Mouse (Mus musculus): Measurements from ENCODE around the gene Ipo4. TPM values are rescaled to one million over a fixed set of nuclear protein-coding genes. Genes with fewer than 3 reads are reported as not detected.

The Ipo4 gene
- polyA plus RNA-seq (2016; fragmentation: Nextera tagmentation; extraction: Ambion mirVana), result 110 and 123 TPM in 2 replicates

DNA sequence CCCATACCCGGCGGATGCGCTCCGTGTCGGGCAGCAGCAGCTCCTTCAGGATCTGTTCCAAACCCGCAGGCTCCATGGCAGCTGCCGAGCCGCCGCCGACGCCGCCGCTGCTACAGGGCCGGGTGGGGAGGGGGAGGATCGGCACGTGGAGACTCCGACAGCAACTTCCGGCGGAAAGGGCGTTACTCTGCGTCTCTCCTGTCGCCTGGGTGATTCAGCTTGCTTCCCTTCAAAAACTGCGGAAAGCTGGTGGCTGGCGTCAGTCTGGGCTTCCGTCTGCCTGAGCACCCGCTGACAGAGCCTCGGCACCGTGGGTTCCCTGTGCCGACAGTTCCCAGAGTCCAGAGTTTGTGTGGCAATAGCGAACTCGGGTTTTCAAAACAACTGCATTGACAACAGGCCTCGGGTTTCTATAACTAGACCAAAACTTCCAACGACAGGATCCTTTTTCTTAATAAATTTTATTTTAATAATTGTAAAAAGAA, at the start of gene Ipo4:
Ipo4 (minus strand) TSS at position 435 of the 485 bp plus-strand sequence.
- peaks cover 85% of the 10 kb centered on the region for H3K36me3 ChIP-seq (replicated peaks)

DNA sequence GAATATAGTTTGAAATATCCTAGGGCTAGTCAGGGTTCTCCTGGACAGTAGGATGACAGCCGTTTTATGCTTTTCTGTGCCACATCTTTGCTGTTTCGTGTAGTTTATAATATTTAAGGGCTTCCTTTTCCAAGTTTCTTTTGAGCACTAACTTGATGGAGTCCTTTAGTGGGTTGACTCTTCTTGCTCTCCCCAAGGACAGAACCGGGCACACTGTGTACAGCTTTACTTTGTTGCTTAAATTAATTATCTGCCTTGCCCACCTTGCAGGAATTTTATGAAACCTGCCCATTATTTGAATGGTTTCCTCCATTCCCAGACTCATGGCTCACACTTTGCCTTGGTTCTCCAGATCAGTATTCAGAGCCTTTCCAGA, 46.3 kb upstream of the Ipo4 start:
- peaks cover 19% of the 10 kb centered on the region for H3K4me1 ChIP-seq
- peak overlapping the region; percentile 92 for H3K27ac ChIP-seq
- peak overlapping the region; percentile 97 for H3K4me3 ChIP-seq
- no peaks in the 10 kb centered on the region for H3K27me3 ChIP-seq (ENCODE audit: poor library complexity, severe bottlenecking)
- no peaks in the 10 kb centered on the region for H3K9me3 ChIP-seq
- peaks cover 35% of the 10 kb centered on the region for H3K36me3 ChIP-seq (replicated peaks)
- WGBS, result 22% methylated on average over 3 of the region's 3 CpGs
- DNase-seq (ENCODE audit: extremely low spot score, low spot score), result no peak

More for the DNA sequence above, at the start of gene Ipo4:
- Histone ChIP-seq H3K27me3 (ENCODE audit: poor library complexity, severe bottlenecking) (no peaks in the 10 kb centered on the region), H3K9me3 (no peaks in the 10 kb centered on the region), H3K27ac (peak within 1 kb of the TSS; percentile 88), H3K4me1 (peaks cover 25% of the 10 kb centered on the region), H3K4me3 (peak within 1 kb of the TSS; percentile 79)
- DNase-seq (ENCODE audit: extremely low spot score, low spot score), result peak; percentile 91
- WGBS, result 3% methylated on average over 33 of the region's 33 CpGs

DNA sequence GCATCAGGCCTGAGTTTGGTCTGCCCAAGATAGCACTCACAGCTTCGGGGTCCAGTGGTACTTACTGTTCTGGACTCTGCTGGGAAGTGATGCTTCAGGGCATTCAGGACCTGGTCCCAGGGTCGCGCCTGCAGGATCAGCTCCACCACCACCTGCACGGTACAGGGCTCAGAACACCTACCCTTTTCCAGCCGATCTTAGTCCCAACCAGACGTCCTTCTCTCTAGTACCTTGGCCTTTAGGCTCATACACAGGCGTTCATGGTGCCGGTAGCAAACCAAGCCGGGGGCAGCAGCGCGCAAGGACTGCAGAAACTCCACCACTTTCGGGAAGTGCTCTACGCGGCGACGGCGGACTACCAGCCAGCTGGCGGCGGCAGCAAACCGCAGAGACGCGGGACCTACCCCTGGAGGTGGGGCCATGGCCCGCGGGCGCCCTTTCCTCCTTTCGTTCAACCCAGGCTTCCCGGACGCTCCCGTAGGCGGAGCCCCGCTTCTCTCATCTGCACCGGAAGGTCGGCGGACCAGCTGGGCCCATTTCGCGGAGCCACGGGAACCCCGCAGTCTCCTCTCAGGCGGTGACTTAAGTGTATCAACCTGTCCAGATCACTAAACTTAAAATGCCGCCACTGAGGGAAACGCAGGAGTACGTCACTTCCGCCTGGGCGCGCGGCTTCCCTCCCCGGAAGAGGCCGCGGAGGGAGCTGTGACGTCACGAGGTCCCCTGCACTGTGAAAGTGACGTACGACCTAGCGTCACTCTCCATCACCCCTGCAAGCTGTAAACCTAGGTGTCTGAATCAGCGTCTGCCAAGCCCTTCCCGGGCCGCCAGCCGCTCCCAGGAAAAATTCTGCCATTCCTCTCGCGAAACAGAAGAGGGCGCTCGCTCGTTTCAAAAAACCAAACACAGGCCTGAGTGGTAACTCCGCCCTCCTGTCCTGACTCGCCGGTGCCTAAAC, 45.7 kb upstream of the Ipo4 start, which contains the start of gene Tinf2:
Tinf2 (minus strand) TSS at position 661 of the 958 bp plus-strand sequence.
- Histone ChIP-seq H3K27ac (peak within 1 kb of the TSS; percentile 92), H3K36me3 (replicated peaks) (peaks cover 42% of the 10 kb centered on the region), H3K9me3 (no peaks in the 10 kb centered on the region), H3K4me3 (peak within 1 kb of the TSS; percentile 97), H3K27me3 (ENCODE audit: poor library complexity, severe bottlenecking) (no peaks in the 10 kb centered on the region), H3K4me1 (peaks cover 19% of the 10 kb centered on the region)
- DNase-seq (ENCODE audit: extremely low spot score, low spot score), result peak; percentile 96
- WGBS, result under 1% methylated on average over 66 of the region's 66 CpGs

DNA sequence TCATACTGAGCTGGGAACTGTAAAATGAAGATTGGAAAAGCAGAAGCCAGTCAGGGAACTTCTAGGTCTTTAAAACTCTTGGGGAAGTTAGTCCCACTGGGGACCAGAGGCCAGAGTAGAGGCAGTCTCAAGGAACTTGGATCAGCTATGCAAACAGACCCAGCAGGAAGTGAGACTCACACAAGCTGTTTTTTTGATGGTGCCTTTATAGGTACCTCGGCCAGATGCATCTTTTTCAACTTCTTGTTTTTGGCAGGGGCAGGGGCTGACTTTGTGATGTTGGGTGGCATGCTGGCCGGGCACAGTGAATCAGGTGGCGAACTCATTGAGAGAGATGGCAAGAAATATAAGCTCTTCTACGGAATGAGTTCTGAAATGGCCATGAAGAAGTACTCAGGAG, 41.9 kb upstream of the Ipo4 start:
- no peak for DNase-seq (ENCODE audit: extremely low spot score, low spot score)
- H3K36me3 ChIP-seq (replicated peaks), result peaks cover 60% of the 10 kb centered on the region
- 91% methylated on average over 4 of the region's 4 CpGs for WGBS
- no peaks in the 10 kb centered on the region for H3K9me3 ChIP-seq
- no peak overlapping the region for H3K4me3 ChIP-seq
- H3K27ac ChIP-seq, result no peak overlapping the region
- H3K27me3 ChIP-seq (ENCODE audit: poor library complexity, severe bottlenecking), result no peaks in the 10 kb centered on the region
- H3K4me1 ChIP-seq, result peaks cover 25% of the 10 kb centered on the region

DNA sequence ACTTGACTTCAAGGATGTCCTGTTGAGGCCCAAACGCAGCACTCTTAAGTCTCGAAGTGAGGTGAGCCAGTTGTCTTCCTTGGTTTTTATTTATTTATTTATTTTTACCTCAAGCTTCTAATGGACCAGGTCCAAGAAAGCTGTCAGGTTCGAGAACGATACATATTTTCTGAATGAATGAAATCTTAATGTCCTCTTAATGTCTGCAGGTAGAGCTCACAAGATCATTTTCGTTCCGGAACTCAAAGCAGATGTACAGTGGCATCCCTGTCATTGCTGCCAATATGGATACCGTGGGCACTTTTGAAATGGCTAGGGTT, 36.9 kb upstream of the Ipo4 start:
- DNase-seq (ENCODE audit: extremely low spot score, low spot score), result no peak
- peaks cover 24% of the 10 kb centered on the region for H3K4me1 ChIP-seq
- H3K27me3 ChIP-seq (ENCODE audit: poor library complexity, severe bottlenecking), result no peaks in the 10 kb centered on the region
- H3K9me3 ChIP-seq, result no peaks in the 10 kb centered on the region
- WGBS, result 81% methylated on average over 7 of the region's 7 CpGs
- peak overlapping the region; percentile 96 for H3K27ac ChIP-seq
- peaks cover 46% of the 10 kb centered on the region for H3K36me3 ChIP-seq (replicated peaks)
- H3K4me3 ChIP-seq, result peak overlapping the region; percentile 71

DNA sequence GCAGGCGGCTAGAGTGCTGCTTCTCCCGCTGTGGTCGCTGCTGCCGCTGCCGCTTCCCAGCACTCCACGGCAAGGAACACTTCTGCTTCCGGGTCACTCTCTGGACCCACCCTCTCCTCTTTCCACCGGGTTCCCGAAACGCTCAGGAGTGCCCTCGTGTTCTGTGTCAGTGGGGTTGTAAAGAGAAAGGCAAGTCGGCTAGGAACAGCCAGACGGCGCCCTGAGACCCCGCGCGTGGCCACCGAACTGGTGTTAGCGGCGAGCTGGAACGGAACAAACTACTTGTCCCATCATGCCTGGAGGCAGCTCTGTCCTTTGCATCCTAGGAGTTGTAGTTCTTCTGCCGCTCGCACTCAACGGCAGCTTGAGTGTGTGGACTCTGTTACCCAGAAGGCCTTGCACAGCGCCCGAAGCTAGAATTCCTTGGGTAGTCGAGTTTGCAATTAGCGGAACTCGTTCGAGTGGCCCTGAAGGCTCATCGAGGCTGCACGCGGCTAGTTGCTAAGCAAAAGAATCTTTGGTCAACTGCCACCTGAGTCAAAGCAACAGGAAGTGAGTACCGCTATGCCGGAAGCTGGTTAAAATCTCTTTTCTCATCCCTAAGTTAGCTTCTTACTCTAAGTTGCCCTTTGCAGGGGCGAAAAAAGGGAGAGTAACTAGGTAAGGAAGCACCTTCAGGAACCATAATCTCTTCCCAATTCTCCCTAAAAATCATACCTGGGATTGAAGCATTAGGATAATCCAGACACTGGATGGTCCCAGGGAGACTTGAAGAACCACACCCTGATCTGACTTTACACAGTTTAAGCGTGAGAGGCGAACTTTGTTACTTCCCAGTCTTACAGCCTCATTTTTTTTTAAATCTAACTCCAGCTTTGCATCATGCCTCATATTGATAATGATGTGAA, 36.3 kb upstream of the Ipo4 start, which contains the start of the genes Gmpr2 and Nedd8:
Gmpr2 (plus strand) TSS at position 109 of the 908 bp plus-strand sequence.
Nedd8 (minus strand) TSS at position 292 of the 908 bp plus-strand sequence.
- Histone ChIP-seq H3K27ac (peak within 1 kb of the TSS; percentile 96), H3K36me3 (replicated peaks) (peaks cover 40% of the 10 kb centered on the region), H3K4me3 (peak within 1 kb of the TSS; percentile 71), H3K4me1 (peaks cover 24% of the 10 kb centered on the region), H3K27me3 (ENCODE audit: poor library complexity, severe bottlenecking) (no peaks in the 10 kb centered on the region), H3K9me3 (no peaks in the 10 kb centered on the region)
- DNase-seq (ENCODE audit: extremely low spot score, low spot score), result peak; percentile 93
- WGBS, result under 1% methylated on average over 38 of the region's 38 CpGs

DNA sequence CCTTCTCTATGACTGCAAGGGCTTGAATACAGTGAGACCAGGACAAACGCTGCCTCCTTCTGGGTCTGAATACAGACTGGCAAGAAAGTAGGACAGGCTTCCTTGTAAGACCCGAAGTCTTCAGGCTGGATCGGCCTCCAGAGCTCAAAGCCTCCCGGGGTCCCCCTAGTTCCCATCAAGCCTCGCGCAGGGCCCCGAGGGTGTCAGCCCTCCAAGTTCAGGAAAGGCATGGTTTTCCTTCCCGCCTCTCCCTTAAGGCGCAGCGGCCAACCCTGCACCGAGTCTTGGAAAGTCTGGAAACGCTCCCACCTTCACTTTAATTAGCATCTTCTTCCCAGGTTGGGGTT, 35.7 kb upstream of the Ipo4 start:
- WGBS, result 0% methylated on average over 12 of the region's 12 CpGs
- no peak for DNase-seq (ENCODE audit: extremely low spot score, low spot score)
- peaks cover 40% of the 10 kb centered on the region for H3K36me3 ChIP-seq (replicated peaks)
- H3K27me3 ChIP-seq (ENCODE audit: poor library complexity, severe bottlenecking), result no peaks in the 10 kb centered on the region
- H3K4me3 ChIP-seq, result peak overlapping the region; percentile 71
- H3K27ac ChIP-seq, result peak overlapping the region; percentile 96
- H3K4me1 ChIP-seq, result peaks cover 24% of the 10 kb centered on the region
- H3K9me3 ChIP-seq, result no peaks in the 10 kb centered on the region

DNA sequence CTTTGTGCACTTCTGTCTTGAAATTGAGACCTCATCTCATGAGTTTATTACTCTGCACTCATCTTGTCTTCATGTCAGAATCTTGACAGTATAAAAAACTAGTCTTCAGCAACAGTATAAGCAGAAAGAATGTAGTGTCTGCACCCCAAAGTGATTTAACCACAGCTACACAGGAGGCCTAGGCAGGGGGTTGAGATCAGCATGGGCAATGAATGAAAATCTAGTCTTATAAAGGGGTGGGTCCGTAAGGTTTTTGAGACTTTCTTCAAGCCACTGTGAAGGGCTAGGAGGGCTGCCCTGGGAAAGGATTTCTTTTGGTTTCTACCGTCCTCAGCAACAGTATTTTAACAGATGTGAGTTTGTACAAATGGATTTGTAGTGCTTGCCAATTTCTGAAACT, 24.9 kb upstream of the Ipo4 start:
- Histone ChIP-seq H3K27ac (peak overlapping the region; percentile 86; the same call in 1 of the 2 replicates), H3K36me3 (replicated peaks) (peaks cover 58% of the 10 kb centered on the region), H3K9me3 (no peaks in the 10 kb centered on the region), H3K27me3 (ENCODE audit: poor library complexity, severe bottlenecking) (no peaks in the 10 kb centered on the region), H3K4me3 (peak overlapping the region; percentile 73), H3K4me1 (peaks cover 13% of the 10 kb centered on the region)
- 44% methylated on average over 2 of the region's 2 CpGs for WGBS
- DNase-seq (ENCODE audit: extremely low spot score, low spot score), result no peak

DNA sequence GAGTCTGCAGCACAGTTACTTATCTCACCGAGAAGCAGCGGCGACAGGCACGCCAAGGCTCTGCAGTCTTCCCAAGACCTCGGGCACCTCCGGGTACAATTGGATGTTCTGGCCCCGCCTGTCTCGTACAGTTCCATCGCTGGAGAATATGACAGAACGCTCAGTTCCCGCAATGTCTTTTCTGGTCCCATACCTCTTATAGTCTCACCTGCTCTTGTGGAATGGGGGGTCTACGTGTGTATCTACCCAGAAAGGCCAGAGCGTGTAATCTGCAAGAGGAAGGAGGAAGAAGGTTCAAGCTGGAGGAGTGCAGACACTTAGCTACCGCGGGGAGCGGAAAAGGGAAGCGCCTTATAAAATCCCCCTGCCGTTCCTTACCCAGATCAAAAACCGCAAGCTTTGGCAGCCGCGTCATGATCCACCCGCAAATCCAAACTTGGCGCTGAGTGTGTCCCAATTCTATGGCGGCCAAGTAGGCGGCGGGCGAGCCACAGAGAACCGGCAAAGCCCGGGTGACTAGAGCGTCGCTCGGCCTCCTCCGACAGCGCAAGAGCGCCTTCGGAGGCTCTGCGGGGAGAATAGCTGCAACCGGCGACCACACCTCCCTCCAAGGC, 24.3 kb upstream of the Ipo4 start, which contains the start of gene Mdp1:
Mdp1 (minus strand) TSS at position 549 of the 614 bp plus-strand sequence.
- peak within 1 kb of the TSS; percentile 73 for H3K4me3 ChIP-seq
- H3K27me3 ChIP-seq (ENCODE audit: poor library complexity, severe bottlenecking), result no peaks in the 10 kb centered on the region
- H3K4me1 ChIP-seq, result peaks cover 13% of the 10 kb centered on the region
- H3K36me3 ChIP-seq (replicated peaks), result peaks cover 56% of the 10 kb centered on the region
- under 1% methylated on average over 39 of the region's 39 CpGs for WGBS
- no peaks in the 10 kb centered on the region for H3K9me3 ChIP-seq
- DNase-seq (ENCODE audit: extremely low spot score, low spot score), result peak; percentile 76
- H3K27ac ChIP-seq, result peak within 1 kb of the TSS; percentile 86

DNA sequence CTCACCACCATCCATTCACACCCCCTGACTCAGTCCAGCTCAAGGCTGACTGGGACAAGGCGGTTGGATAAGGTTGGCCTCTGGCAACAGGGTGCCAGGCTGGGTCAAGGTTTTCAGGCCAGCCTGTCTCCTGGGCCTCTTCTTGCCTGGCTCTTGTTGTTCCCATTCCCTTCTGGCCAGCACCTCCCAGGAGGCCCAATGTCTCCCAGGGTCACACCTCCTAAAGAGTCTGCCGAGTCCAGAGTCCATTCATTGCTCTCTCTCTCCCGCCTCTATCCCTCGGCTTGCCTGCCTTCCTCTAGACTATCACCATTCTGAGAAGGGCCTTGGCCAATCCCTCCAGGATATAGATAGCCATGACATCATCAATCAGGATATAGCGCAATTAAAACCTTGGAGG, 22.3 kb upstream of the Ipo4 start:
- H3K4me1 ChIP-seq, result peaks cover 13% of the 10 kb centered on the region
- DNase-seq (ENCODE audit: extremely low spot score, low spot score), result no peak

DNA sequence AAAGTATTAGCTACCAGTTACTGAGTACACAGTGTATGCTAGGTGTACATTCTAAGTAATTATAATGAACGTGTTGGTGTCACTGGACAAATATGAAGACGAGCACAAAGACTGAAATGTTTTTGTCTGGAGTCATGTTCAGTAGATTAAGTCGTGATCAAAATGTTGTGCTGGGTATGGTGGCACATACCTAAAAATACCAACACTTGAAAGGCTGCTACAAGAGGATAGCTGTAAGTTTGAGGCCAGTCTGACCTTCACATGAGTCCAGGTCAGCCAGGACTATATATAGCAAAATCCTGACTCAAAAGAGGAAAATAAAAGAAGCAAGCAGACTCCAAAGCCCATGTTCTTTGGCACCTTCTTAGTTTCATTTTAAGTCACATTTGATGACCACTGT, 21.2 kb upstream of the Ipo4 start:
- H3K4me1 ChIP-seq, result peaks cover 13% of the 10 kb centered on the region
- H3K4me3 ChIP-seq, result no peak overlapping the region
- H3K36me3 ChIP-seq (replicated peaks), result peaks cover 32% of the 10 kb centered on the region
- 89% methylated on average over 3 of the region's 3 CpGs for WGBS
- no peak overlapping the region for H3K27ac ChIP-seq
- H3K27me3 ChIP-seq (ENCODE audit: poor library complexity, severe bottlenecking), result no peaks in the 10 kb centered on the region
- no peak for DNase-seq (ENCODE audit: extremely low spot score, low spot score)
- no peaks in the 10 kb centered on the region for H3K9me3 ChIP-seq

More for the DNA sequence above, 22.3 kb upstream of the Ipo4 start:
- no peak overlapping the region for H3K4me3 ChIP-seq
- WGBS, result 94% methylated on average over 5 of the region's 5 CpGs
- no peak overlapping the region for H3K27ac ChIP-seq
- peaks cover 43% of the 10 kb centered on the region for H3K36me3 ChIP-seq (replicated peaks)
- H3K9me3 ChIP-seq, result no peaks in the 10 kb centered on the region
- H3K27me3 ChIP-seq (ENCODE audit: poor library complexity, severe bottlenecking), result no peaks in the 10 kb centered on the region

DNA sequence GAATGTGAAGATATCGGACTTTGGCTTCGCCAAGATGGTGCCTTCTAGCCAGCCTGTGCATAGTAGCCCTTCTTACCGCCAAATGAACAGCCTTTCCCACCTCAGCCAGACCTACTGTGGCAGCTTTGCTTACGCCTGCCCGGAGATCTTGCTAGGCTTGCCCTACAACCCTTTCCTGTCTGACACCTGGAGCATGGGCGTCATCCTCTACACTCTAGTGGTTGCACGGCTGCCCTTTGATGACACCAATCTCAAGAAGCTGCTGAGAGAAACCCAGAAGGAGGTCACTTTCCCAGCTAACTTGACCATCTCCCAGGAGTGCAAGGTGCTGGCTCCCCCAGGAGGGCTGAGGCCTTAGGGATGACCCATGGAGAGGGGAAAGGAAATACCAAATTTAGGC, 15.8 kb upstream of the Ipo4 start:
- Histone ChIP-seq H3K27me3 (ENCODE audit: poor library complexity, severe bottlenecking) (no peaks in the 10 kb centered on the region), H3K9me3 (no peaks in the 10 kb centered on the region), H3K36me3 (replicated peaks) (peaks cover 12% of the 10 kb centered on the region), H3K4me3 (no peak overlapping the region), H3K4me1 (no peaks in the 10 kb centered on the region), H3K27ac (no peak overlapping the region)
- DNase-seq (ENCODE audit: extremely low spot score, low spot score), result no peak
- WGBS, result 87% methylated on average over 7 of the region's 7 CpGs

All from forebrain, embryonic 10.5 days (tissue).